Mouse (Mus musculus) kidney, adult 2 months (tissue): Measurements from ENCODE around the gene 4930469K13Rik.

ENCODE experiments used
- CTCF ChIP-seq: fragments of 200-500 bp; conservative IDR thresholded peaks from 2 replicates; pipeline ENCODE4 v1.5.1; 2011; ENCODE audit warnings: low read depth, mild to moderate bottlenecking, control low read depth, low read length, moderate library complexity, mixed read lengths; ENCODE audit not compliant: insufficient read depth, insufficient read length
- POLR2A ChIP-seq: fragments of 200-500 bp; IDR thresholded peaks from one replicate; pipeline ENCODE4 v1.6.1; 2011; ENCODE audit warnings: low read depth, low read length, control low read depth

GRCm38 (mm10) chr11:34084639-34085038, 13.7 kb downstream of the 4930469K13Rik start:
- TF ChIP-seq CTCF (no peak), POLR2A (no peak)
